9 mouse cellular contexts compared by ENCODE assay signal in genomic region chr8:119437506-119437905, GRCm38 (mm10). TPM values are rescaled to one million over a fixed set of nuclear protein-coding genes. Genes with fewer than 3 reads are reported as not detected.
A peak's percentile ranks its signal among the peaks of the same experiment; 100 is the strongest.
DNase-seq lines count a peak whose midpoint lies in the region; ATAC-seq and TF ChIP-seq lines count a peak whose summit lies in the region.
"Had no signal": no experiment of that assay in that cellular context is flagged by ENCODE, and none has a peak within 500 bp of the region (broad histone marks: within the 10 kb centered on the region; RNA-seq: fewer than 3 reads in every experiment).

No protein-coding gene starts in this region.

- H3K27me3 ChIP-seq in kidney, adult 2 months (replicated peaks; ENCODE audit: control insufficient read depth, insufficient read depth, low read length): no peaks in the 10 kb centered on the region
- no peaks in the 10 kb centered on the region for H3K27me3 ChIP-seq in lung, embryonic 16.5 days (ENCODE audit: control insufficient read depth, insufficient read depth, low read depth, low read length)

- peak overlapping the region; percentile 78 for H3K4me3 ChIP-seq in gastrocnemius, adult 2 months
- H3K4me3 ChIP-seq in kidney, adult 2 months (ENCODE audit: insufficient read depth, low read depth, low read length): peak overlapping the region; percentile 80
- peak overlapping the region; percentile 5; the same call in 1 of the 2 replicates for H3K4me3 ChIP-seq in lung, embryonic 16.5 days (ENCODE audit: low read length)

- intact Hi-C loops in gastrocnemius, adult 2 months (cut with DNase I): loop anchor here (5.0 kb wide), 1 partner anchor 40 kb away; no protein-coding TSS in a partner anchor
- intact Hi-C loops in gastrocnemius, postnatal 36 days (cut with DNase I): no loop called here

- peaks cover 18% of the 10 kb centered on the region for H3K4me1 ChIP-seq in kidney, adult 2 months (ENCODE audit: control insufficient read depth, insufficient read depth, low read length)
- peaks cover 21% of the 10 kb centered on the region for H3K4me1 ChIP-seq in lung, embryonic 16.5 days (replicated peaks; ENCODE audit: control insufficient read depth, insufficient read depth, low read length)

- DNase-seq in gastrocnemius, adult 2 months: no peak
- no peak for DNase-seq in gastrocnemius, postnatal 36 days
- peak; percentile 51 to 60 for DNase-seq in B cell, adult 2 months
- peak; percentile 61 for DNase-seq in kidney, adult 2 months
- DNase-seq in thymus, postnatal 14 days: no peak
- no peak for DNase-seq in frontal cortex, adult 2 months (ENCODE audit: extremely low spot score in 1 of 2, low spot score in 1 of 2)

- no peak overlapping the region; the same call in 1 of the 2 replicates for H3K9ac ChIP-seq in lung, embryonic 16.5 days (ENCODE audit: low read length)

- TF ChIP-seq POLR2A in kidney, adult 2 months (IDR thresholded peaks at IDR 0.05; ENCODE audit: low read depth, low read length): no peak

- peak overlapping the region; percentile 24 for H3K4me2 ChIP-seq in lung, embryonic 16.5 days (ENCODE audit: low read depth, low read length)
- H3K4me2 ChIP-seq: midbrain, embryonic 11.5 days had no signal

- TF ChIP-seq CTCF in gastrocnemius, adult 2 months (IDR thresholded peaks at IDR 0.05): no peak
- TF ChIP-seq CTCF in kidney, adult 2 months (conservative IDR thresholded peaks at IDR 0.05; ENCODE audit: insufficient read depth, insufficient read length, low read depth, low read length): no peak

- 35% methylated on average over 11 of the region's 11 CpGs for WGBS in kidney, adult 2 months
- WGBS in lung, embryonic 16.5 days: 61% methylated on average over 11 of the region's 11 CpGs

- peak overlapping the region; percentile 92 for H3K27ac ChIP-seq in gastrocnemius, adult 2 months
- peak overlapping the region; percentile 86 for H3K27ac ChIP-seq in kidney, adult 2 months (ENCODE audit: insufficient read depth, low read depth, low read length)
- no peak overlapping the region for H3K27ac ChIP-seq in lung, embryonic 16.5 days (ENCODE audit: low read length)

- H3K36me3 ChIP-seq in kidney, adult 2 months (ENCODE audit: control insufficient read depth, insufficient read depth, low read length): no peaks in the 10 kb centered on the region; the same call in 1 of the 2 replicates
- no peaks in the 10 kb centered on the region for H3K36me3 ChIP-seq in lung, embryonic 16.5 days (ENCODE audit: control insufficient read depth, insufficient read depth, low read length)

- no peaks in the 10 kb centered on the region for H3K9me3 ChIP-seq in lung, embryonic 16.5 days (ENCODE audit: control insufficient read depth, low read length)

- ATAC-seq in lung, embryonic 16.5 days (ENCODE audit: low read depth): no peak
- no peak for ATAC-seq in erythroid progenitor cell, adult 5-6 weeks (replicated peaks; ENCODE audit: low FRiP score, poor library complexity, severe bottlenecking)

RNA-seq across cellular contexts. Expression of gene Osgin1, which starts 3.6 kb away (rescaled TPM):
- 10 to 100 TPM in 1 of 2 experiments, 1 to 10 TPM in 1; 9.3 to 19.7 TPM for total RNA-seq in gastrocnemius, adult 2 months (2021)
- total RNA-seq in gastrocnemius, postnatal 36 days (2021): 10 to 100 TPM; 15.1 to 17.3 TPM
- polyA plus RNA-seq in kidney, adult 2 months (2012; rRNA removed): 115 and 194 TPM in 2 replicates
- polyA plus RNA-seq in lung, embryonic 16.5 days (2015; fragmentation: Nextera tagmentation; extraction: Ambion mirVana): 1.9 and 3.2 TPM in 2 replicates
- not detected in 2 replicates for total RNA-seq in erythroid progenitor cell, adult 5-6 weeks (2015; ENCODE audit: low replicate concordance)
- total RNA-seq in erythroid progenitor cell, adult 5-6 weeks (2017; ENCODE audit: low replicate concordance): not detected in 2 replicates
- 1.7 and 1.8 TPM in 2 replicates for polyA plus RNA-seq in frontal cortex, adult 2 months (2012; rRNA removed)

RNA-seq across cellular contexts. Expression of gene Necab2, which starts 9.0 kb away (rescaled TPM):
- total RNA-seq in gastrocnemius, adult 2 months (2021): not detected
- total RNA-seq in gastrocnemius, postnatal 36 days (2021): under 1 TPM in 1 of 2 experiments, not detected in 1; 0.52 TPM
- 0.07 and 0.11 TPM in 2 replicates for polyA plus RNA-seq in kidney, adult 2 months (2012; rRNA removed)
- 1.3 and 1.4 TPM in 2 replicates for polyA plus RNA-seq in lung, embryonic 16.5 days (2015; fragmentation: Nextera tagmentation; extraction: Ambion mirVana)
- not detected in 2 replicates for total RNA-seq in erythroid progenitor cell, adult 5-6 weeks (2015; ENCODE audit: low replicate concordance)
- not detected in 2 replicates for total RNA-seq in erythroid progenitor cell, adult 5-6 weeks (2017; ENCODE audit: low replicate concordance)
- polyA plus RNA-seq in frontal cortex, adult 2 months (2012; rRNA removed): 62.7 and 68.0 TPM in 2 replicates

RNA-seq across cellular contexts. Expression of gene Mlycd, which starts 42.8 kb away (rescaled TPM):
- total RNA-seq in gastrocnemius, adult 2 months (2021): 100 to 1,000 TPM in 1 of 2 experiments, 10 to 100 TPM in 1; 78.9 to 103 TPM
- total RNA-seq in gastrocnemius, postnatal 36 days (2021): 100 to 1,000 TPM in 1 of 2 experiments, 10 to 100 TPM in 1; 73.5 to 114 TPM
- 48.2 and 55.6 TPM in 2 replicates for polyA plus RNA-seq in kidney, adult 2 months (2012; rRNA removed)
- polyA plus RNA-seq in lung, embryonic 16.5 days (2015; fragmentation: Nextera tagmentation; extraction: Ambion mirVana): 12.1 and 12.3 TPM in 2 replicates
- total RNA-seq in erythroid progenitor cell, adult 5-6 weeks (2015; ENCODE audit: low replicate concordance): 3.6 and 3.8 TPM in 2 replicates
- total RNA-seq in erythroid progenitor cell, adult 5-6 weeks (2017; ENCODE audit: low replicate concordance): 0.64 and 1.6 TPM in 2 replicates
- 23.0 and 24.4 TPM in 2 replicates for polyA plus RNA-seq in frontal cortex, adult 2 months (2012; rRNA removed)

Comparison
In these comparisons a context has a peak if more than half of its experiments do, and no peak if none do; other contexts are left out.
1. DNase-seq: peak in B cell, adult 2 months (2 of 2) and kidney, adult 2 months (single experiment); none in gastrocnemius, adult 2 months (single experiment), gastrocnemius, postnatal 36 days (0 of 2), thymus, postnatal 14 days (single experiment) and frontal cortex, adult 2 months (0 of 2).
2. H3K4me3 ChIP-seq: peak in every context shown above with its lines; median percentile 80 in kidney, adult 2 months; 78 in gastrocnemius, adult 2 months; 5 in lung, embryonic 16.5 days.
3. RNA of gene Osgin1, which starts 3.6 kb away (total RNA-seq): 9.3 to 19.7 TPM in gastrocnemius, adult 2 months and 15.1 to 17.3 TPM in gastrocnemius, postnatal 36 days; not detected in erythroid progenitor cell, adult 5-6 weeks; every median in the first group is over 10 times any median in the second.
4. RNA of gene Mlycd, which starts 42.8 kb away (total RNA-seq): 73.5 to 114 TPM in gastrocnemius, postnatal 36 days and 78.9 to 103 TPM in gastrocnemius, adult 2 months; 0.64 to 3.8 TPM in erythroid progenitor cell, adult 5-6 weeks; every median in the first group is over 10 times any median in the second.